Mouse (Mus musculus) left cerebral cortex, adult 11 months (tissue): ENCODE data around the gene Vmn2r60.
"Not testable (repeated sequence)": the region's sequence is repeated elsewhere in the genome, so short reads cannot be mapped to it uniquely, and the experiment has no call there.

Experiments
- DNase-seq: peaks from one replicate; pipeline ENCODE4 v3.0.0; 2022; ENCODE audit warnings: low spot score

The Vmn2r60 gene

DNA sequence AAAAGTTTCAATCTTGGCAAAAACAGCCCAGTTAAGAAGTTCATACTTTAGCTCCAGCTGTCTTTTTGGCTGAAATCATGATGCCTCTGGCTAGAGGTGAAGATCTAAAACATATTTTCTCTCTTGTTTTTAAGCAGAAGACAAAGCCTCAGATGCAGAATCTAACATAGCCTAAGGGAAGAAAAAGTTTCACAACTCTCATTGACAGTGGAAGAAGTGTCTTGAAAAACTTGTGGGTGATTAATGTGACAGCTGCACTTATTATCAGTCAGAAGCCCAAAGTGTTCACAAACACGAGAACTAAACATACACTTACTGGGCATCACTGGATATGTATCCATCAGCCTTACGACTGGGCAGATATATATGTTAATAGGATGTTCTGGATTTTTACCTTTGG lies at the start of gene Vmn2r60:
TSS of gene Vmn2r60 (plus strand) at position 301 of the 400 bp plus-strand sequence.
- no peak for DNase-seq

DNA sequence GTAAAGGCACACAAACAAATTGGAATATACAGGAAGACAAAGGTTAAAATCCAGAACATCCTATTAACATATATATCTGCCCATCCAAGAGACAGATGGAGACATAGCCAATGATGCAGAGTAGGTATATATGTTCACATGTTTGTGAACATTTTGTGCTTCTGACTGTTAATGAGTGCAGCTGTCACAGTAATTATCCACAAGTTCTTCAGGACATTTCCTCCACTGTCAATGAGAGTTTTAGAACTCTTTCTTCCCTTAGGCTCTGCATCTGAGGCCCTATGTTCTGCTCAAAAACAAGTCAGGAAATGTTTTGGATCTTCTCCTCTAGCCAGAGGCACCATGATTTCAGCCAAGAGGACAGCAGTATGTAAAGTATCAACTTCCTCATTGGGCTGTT lies 48.6 kb upstream of the Vmn2r60 start, which contains the start of gene Vmn2r59:
TSS of gene Vmn2r59 (minus strand) at position 101 of the 400 bp plus-strand sequence.
- no peak for DNase-seq

DNA sequence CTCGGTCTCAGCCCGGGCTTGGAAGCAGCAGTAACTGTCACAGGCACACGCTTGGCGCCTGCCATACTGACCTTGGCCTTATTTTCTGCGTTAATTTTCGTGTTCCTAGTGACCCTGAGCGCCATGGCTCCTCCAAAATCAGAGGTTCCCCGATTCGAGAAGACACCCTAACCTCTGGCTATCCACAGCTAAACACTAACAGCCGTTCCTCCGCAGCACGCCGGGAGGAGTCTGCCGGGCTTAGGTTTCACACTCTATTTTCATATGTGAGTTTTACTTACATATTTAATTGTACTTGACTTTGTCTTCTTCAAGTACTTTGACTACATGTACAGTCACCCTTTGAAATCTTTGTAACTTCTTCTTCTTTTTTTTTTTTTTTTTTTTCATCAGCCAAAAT lies 509 bp upstream of the Vmn2r60 start:
- not testable (repeated sequence) for DNase-seq
